In genomic region chr1:180924737-180925136, GRCm38 (mm10) we compare ENCODE assay signal across 31 mouse cellular contexts. TPM values are rescaled to one million over a fixed set of nuclear protein-coding genes. Genes with fewer than 3 reads are reported as not detected.
"Had no signal": no experiment of that assay in that cellular context is flagged by ENCODE, and none has a peak within 500 bp of the region (broad histone marks: within the 10 kb centered on the region; RNA-seq: fewer than 3 reads in every experiment).

No protein-coding gene starts in this region.

- H3K4me2 ChIP-seq: heart, embryonic 12.5 days; hindbrain, embryonic 13.5 days; hindbrain, embryonic 15.5 days; kidney, embryonic 15.5 days; limb, embryonic 13.5 days; limb, embryonic 15.5 days; liver, embryonic 11.5 days had no signal

- H3K9ac ChIP-seq: heart, embryonic 12.5 days; hindbrain, embryonic 13.5 days; hindbrain, embryonic 15.5 days; kidney, embryonic 15.5 days; limb, embryonic 13.5 days; limb, embryonic 15.5 days; liver, embryonic 14.5 days had no signal

- H3K27me3 ChIP-seq: hindbrain, embryonic 13.5 days; hindbrain, embryonic 15.5 days; kidney, embryonic 15.5 days had no signal

- H3K4me1 ChIP-seq: heart, embryonic 12.5 days; hindbrain, embryonic 10.5 days; hindbrain, embryonic 13.5 days; hindbrain, embryonic 15.5 days; kidney, embryonic 15.5 days; limb, embryonic 13.5 days; limb, embryonic 15.5 days had no signal

- H3K4me3 ChIP-seq: gastrocnemius, adult 2 months; heart, adult 2 months; heart, embryonic 12.5 days; hindbrain, embryonic 10.5 days; hindbrain, embryonic 13.5 days; hindbrain, embryonic 15.5 days; kidney, embryonic 15.5 days; limb, embryonic 13.5 days; limb, embryonic 15.5 days had no signal

- DNase-seq: gastrocnemius, adult 2 months; gastrocnemius, postnatal 10 days; gastrocnemius, postnatal 36 days; heart, adult 2 months; heart, postnatal 10 days; heart, postnatal 4 days; kidney, adult 11 months; kidney, adult 2 months; kidney, adult 9 months; kidney, postnatal 14 days; kidney, postnatal 36 days; layer of hippocampus, adult 9-11 months; layer of hippocampus, postnatal 36 days; left cerebral cortex, postnatal 4 days; lung, adult 18-20 months had no signal

- H3K9me3 ChIP-seq: heart, embryonic 12.5 days; hindbrain, embryonic 10.5 days; hindbrain, embryonic 13.5 days; hindbrain, embryonic 15.5 days; kidney, embryonic 15.5 days; limb, embryonic 13.5 days; limb, embryonic 15.5 days had no signal

- H3K36me3 ChIP-seq: heart, embryonic 12.5 days; hindbrain, embryonic 10.5 days; hindbrain, embryonic 13.5 days; hindbrain, embryonic 15.5 days; kidney, embryonic 15.5 days; limb, embryonic 13.5 days; limb, embryonic 15.5 days had no signal

- ATAC-seq: hindbrain, postnatal 0 days; intestine, embryonic 16.5 days had no signal

- H3K27ac ChIP-seq: heart, adult 2 months; hindbrain, embryonic 10.5 days; hindbrain, embryonic 13.5 days; hindbrain, embryonic 15.5 days; hindbrain, postnatal 0 days; kidney, embryonic 15.5 days; kidney, postnatal 0 days; limb, embryonic 13.5 days; limb, embryonic 15.5 days; liver, embryonic 14.5 days had no signal

RNA-seq across cellular contexts. Expression of gene Lefty1, which starts 10.1 kb away (rescaled TPM):
- total RNA-seq: hindbrain, postnatal 0 days had no signal

RNA-seq across cellular contexts. Expression of gene Lefty2, which starts 31.8 kb away (rescaled TPM):
- total RNA-seq: gastrocnemius, adult 2 months; gastrocnemius, postnatal 10 days; gastrocnemius, postnatal 36 days; heart, adult 2 months; heart, postnatal 25 days; heart, postnatal 4 days had no signal
- polyA plus RNA-seq: heart, embryonic 14.5 days; intestine, embryonic 16.5 days; kidney, adult 2 months; large intestine, adult 2 months; liver, embryonic 11.5 days; liver, embryonic 14.5 days; liver, embryonic 16.5 days had no signal
